Mouse (Mus musculus): ENCODE measurements around the gene Serpine2. TPM values are rescaled to one million over a fixed set of nuclear protein-coding genes. Genes with fewer than 3 reads are reported as not detected.

Gene Serpine2
- polyA plus RNA-seq, 1 experiment from 2014 or later = 304 TPM

DNA sequence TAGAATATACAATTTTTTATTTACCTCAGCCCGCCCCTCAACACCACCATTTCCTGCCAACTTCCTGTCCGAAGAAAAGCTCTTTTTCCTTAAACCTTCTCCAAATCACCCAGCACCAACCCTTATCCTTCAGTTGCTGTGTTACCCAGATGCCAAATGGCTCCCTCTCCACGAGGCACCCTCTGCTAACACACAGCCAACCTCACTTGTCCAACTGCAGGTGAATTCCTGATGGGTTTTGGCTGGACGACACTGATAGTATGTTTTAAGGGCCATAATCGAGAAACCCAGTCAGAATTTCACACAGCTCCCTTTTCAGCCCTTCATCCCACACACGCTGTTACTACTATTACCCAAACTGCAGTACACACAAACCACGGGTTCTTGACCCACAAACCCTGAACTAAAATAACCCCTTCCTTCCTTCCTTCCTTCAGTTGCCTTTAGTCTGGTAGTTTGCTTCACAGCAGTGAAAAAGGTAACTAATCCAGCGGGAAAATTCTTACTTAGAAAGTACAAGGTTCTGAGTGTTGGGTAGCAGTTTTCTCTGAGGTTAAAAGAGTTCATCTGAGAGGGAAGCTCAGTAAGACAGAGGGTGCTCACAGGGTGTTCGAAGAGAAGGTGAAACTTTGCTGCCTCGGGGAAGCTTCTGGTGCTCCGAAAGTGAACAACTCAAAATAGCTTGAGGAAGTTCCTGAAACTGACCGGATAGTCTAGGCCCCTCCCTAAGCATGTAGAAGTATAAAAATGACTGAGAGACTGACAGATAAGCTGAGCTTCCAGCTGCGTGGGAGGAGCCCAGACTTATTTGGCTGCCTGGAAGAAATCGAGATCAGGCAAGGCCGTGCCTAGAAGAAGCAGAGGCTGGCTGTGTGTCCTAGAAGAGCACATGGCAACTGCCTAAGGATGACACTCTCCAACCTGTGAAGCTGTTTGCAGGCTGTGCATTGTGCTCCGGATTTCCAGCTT is 98.4 kb downstream of the Serpine2 start:
- no peak; the same call in 1 of the 2 replicates for ATAC-seq (ENCODE audit: low read depth)
- 67% methylated on average over 16 of the region's 16 CpGs for whole genome bisulfite sequencing
- peak overlapping the region; percentile 95 for H3K9ac ChIP-seq

DNA sequence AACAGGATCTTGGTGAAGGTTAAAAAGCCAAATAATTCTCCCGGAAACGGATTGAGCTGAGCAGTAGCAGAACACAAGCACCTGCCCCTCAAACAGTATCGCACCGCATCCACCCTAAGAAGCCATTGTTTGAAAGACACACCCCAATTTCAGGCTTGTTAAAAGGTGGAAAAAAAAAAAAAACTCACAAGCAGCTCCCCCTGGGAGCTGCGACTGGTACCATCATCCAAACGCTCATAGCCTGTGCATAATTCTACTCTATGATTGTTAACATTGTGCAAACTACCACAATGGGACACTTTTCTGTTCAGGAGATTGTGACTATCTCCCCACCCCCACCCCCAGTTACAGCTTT is 99.1 kb downstream of the Serpine2 start:
- Histone ChIP-seq H3K9me3 (no peaks in the 10 kb centered on the region), H3K4me1 (replicated peaks) (peaks cover 49% of the 10 kb centered on the region), H3K36me3 (no peaks in the 10 kb centered on the region), H3K4me3 (peak overlapping the region; percentile 87), H3K4me2 (peak overlapping the region; percentile 93), H3K27me3 (no peaks in the 10 kb centered on the region), H3K27ac (replicated peaks) (peak overlapping the region; percentile 39), H3K9ac (peak overlapping the region; percentile 95)
- WGBS = 2% methylated on average over 6 of the region's 6 CpGs
- ATAC-seq (ENCODE audit: low read depth) = peak; percentile 36

More for the DNA sequence above, 98.4 kb downstream of the Serpine2 start:
- peak overlapping the region; percentile 93 for H3K4me2 ChIP-seq
- no peaks in the 10 kb centered on the region for H3K27me3 ChIP-seq
- peaks cover 43% of the 10 kb centered on the region for H3K4me1 ChIP-seq (replicated peaks)
- H3K4me3 ChIP-seq = peak overlapping the region; percentile 87
- no peaks in the 10 kb centered on the region for H3K36me3 ChIP-seq
- no peaks in the 10 kb centered on the region for H3K9me3 ChIP-seq
- H3K27ac ChIP-seq (replicated peaks) = peak overlapping the region; percentile 39; the same call in 1 of the 2 replicates

DNA sequence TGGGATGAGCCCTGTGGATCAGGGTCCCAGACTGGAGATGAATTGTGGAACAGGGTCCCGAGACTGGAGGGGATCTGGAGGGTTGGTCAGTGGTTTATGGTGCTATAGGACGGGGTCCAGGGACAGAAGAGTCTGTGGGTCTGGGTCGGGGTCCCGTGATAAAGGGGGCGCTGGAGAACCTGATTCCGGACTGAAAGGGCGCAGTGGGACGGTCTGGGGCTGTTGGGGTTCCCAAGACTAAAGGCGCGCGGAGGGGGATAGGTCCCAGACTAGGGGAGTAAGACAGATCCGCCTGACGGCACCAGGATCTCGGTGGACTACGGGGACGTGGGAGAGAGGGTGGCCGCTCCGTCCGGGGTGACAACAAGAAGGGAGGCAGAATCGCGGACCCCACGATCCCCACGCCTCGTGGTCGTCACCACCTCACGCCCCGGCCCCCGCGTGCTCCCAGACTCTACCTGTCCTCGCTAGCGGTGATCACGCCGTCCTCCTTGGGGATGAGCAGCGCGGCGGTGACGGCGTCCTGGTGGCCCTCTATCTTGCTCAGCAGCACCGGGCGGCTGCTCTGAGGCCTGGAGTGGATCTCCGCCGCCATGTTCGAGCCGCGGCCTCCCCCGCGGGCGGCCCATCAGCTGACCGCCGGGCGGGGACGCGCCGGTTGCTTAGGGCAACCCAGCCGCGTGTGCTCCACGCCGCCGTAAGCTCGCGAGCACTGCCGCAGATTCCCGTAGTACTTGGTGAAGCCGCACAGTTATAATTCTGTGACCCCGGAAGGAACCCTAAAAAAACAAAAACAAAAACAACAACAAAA is 99.7 kb downstream of the Serpine2 start:
- peak overlapping the region; percentile 87 for H3K4me3 ChIP-seq
- H3K4me1 ChIP-seq (replicated peaks) = peaks cover 55% of the 10 kb centered on the region
- peak overlapping the region; percentile 95 for H3K9ac ChIP-seq
- H3K9me3 ChIP-seq = no peaks in the 10 kb centered on the region
- peak overlapping the region; percentile 93 for H3K4me2 ChIP-seq
- H3K36me3 ChIP-seq = no peaks in the 10 kb centered on the region
- peak; percentile 97 for ATAC-seq (ENCODE audit: low read depth)
- H3K27ac ChIP-seq (replicated peaks) = peak overlapping the region; percentile 71
- H3K27me3 ChIP-seq = no peaks in the 10 kb centered on the region
- under 1% methylated on average over 63 of the region's 65 CpGs for WGBS

DNA sequence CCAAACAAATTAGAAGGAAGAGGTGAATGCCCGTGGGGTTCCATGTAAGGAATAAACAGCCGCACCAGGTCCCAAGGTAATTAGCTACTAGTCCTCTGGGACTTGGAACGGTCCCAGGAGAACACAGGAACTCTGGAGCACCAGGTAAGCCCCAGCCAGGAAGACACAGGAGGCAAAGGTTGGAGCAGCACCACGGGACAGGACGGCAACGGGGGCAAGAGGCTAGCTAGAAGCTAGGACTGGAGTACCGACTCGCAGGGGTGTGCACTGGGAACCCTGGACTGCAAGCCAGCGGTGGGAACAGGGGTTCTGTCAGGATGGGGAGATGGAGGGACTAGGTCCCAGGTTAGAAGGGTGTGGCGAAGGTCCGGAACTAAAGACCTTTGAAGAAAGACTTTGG is 100.3 kb downstream of the Serpine2 start:
- Histone ChIP-seq H3K9me3 (no peaks in the 10 kb centered on the region), H3K36me3 (no peaks in the 10 kb centered on the region), H3K4me3 (peak overlapping the region; percentile 87), H3K27me3 (no peaks in the 10 kb centered on the region), H3K4me1 (replicated peaks) (peaks cover 60% of the 10 kb centered on the region), H3K4me2 (peak overlapping the region; percentile 93), H3K27ac (replicated peaks) (no peak overlapping the region), H3K9ac (peak overlapping the region; percentile 95)
- WGBS = 8% methylated on average over 11 of the region's 11 CpGs
- ATAC-seq (ENCODE audit: low read depth) = peak; percentile 29

DNA sequence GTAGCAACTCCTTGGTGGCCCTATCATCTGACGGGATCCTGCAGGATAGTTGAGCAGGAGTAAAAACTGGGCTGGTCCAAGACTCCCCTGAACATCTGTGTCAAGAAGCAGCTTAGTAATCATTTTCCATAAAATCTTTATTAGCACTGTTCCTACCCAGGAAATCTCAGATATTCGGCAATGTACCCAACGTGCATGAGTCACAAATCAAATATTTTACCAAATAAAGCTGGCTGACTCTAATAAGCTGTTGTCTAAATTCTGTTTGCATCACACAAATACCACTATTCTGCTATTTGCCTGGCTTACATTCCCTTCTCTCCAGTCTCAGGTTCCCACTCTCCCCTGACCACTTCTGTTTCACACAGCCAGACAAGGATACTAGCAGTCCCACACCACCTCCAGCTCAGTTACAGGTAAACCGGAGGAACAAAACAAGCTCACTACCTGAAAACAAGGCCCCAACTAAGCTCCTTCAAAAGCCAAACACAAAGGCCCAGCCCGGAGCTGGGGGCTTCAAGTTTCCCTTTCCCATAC is 101.5 kb downstream of the Serpine2 start:
- ATAC-seq (ENCODE audit: low read depth) = no peak
- Histone ChIP-seq H3K36me3 (no peaks in the 10 kb centered on the region), H3K27me3 (no peaks in the 10 kb centered on the region), H3K9me3 (no peaks in the 10 kb centered on the region), H3K9ac (peak overlapping the region; percentile 61), H3K27ac (replicated peaks) (no peak overlapping the region), H3K4me3 (peak overlapping the region; percentile 87), H3K4me1 (replicated peaks) (peaks cover 60% of the 10 kb centered on the region), H3K4me2 (peak overlapping the region; percentile 93)
- 69% methylated on average over 5 of the region's 5 CpGs for WGBS

DNA sequence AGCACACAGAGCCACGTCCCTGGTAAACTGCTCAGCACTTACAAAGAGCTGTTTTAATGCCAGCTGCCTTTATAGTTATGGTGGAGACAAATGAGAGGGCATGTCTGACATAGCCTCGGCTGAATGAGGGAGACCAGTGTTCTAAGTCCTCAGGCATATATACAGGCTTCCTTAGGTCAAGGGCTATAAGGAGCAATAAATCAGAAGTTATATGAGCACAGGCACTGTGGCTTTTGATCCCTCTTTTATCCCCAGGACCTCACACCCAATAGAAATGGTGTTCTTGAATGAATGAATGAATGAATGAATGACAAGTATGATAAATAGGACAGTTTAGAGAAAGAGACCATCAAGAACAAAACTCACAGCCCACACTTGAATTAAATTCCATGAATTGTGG is 102.0 kb downstream of the Serpine2 start:
- ATAC-seq (ENCODE audit: low read depth) = no peak
- Histone ChIP-seq H3K4me3 (no peak overlapping the region), H3K36me3 (no peaks in the 10 kb centered on the region), H3K9ac (peak overlapping the region; percentile 61), H3K27me3 (no peaks in the 10 kb centered on the region), H3K27ac (replicated peaks) (no peak overlapping the region; the same call in 1 of the 2 replicates), H3K9me3 (no peaks in the 10 kb centered on the region), H3K4me2 (peak overlapping the region; percentile 93), H3K4me1 (replicated peaks) (peaks cover 60% of the 10 kb centered on the region)
- 18% methylated on average over 2 of the region's 2 CpGs for WGBS

DNA sequence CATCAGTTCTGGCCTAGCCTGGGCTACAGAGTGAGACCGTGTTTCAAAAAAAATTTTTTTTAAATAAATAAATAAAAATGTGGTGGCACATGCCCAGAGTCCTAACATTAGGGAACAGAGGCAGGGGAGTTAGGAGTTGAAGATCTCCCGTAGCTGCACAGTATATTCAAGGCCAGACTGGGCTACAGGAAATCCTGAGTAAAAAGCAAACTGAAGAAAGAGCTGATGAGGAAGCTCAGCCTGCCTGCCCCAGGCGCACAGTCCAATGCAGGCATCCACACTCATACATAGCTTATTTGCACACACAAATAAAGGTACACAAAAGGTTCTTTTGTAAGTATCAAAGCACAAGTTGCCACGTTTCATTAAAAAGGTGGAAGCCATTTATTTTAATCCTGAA is 103.4 kb downstream of the Serpine2 start:
- no peak overlapping the region for H3K4me2 ChIP-seq
- H3K4me1 ChIP-seq (replicated peaks) = peaks cover 58% of the 10 kb centered on the region
- no peak overlapping the region for H3K27ac ChIP-seq (replicated peaks)
- no peaks in the 10 kb centered on the region for H3K9me3 ChIP-seq
- WGBS = 79% methylated on average over 4 of the region's 4 CpGs
- no peak for ATAC-seq (ENCODE audit: low read depth)
- no peak overlapping the region for H3K4me3 ChIP-seq
- no peak overlapping the region for H3K9ac ChIP-seq
- no peaks in the 10 kb centered on the region for H3K27me3 ChIP-seq
- no peaks in the 10 kb centered on the region for H3K36me3 ChIP-seq

DNA sequence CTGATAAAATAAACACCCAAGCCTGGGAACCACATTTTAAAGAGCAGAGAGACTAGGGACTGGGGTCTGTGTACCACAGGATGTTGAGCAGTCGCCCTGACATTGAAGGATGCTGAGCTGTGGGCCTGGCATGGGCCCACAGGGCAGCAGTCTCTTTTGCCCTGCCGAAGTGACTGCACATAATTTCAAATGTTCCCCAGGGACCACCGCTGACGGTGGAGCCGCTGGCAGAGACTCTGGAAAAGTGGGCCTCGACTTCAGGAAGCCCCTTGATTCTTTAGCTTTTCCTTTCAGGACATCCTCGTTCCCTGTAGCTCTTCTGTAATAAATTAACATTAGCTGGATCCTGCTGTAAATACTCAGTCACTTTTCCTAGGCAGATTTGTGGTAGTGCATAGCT is 103.8 kb downstream of the Serpine2 start:
- no peak for ATAC-seq (ENCODE audit: low read depth)
- Histone ChIP-seq H3K9ac (no peak overlapping the region), H3K4me2 (no peak overlapping the region), H3K4me3 (no peak overlapping the region), H3K9me3 (no peaks in the 10 kb centered on the region), H3K27ac (replicated peaks) (no peak overlapping the region), H3K4me1 (replicated peaks) (peaks cover 54% of the 10 kb centered on the region), H3K36me3 (peaks cover 2% of the 10 kb centered on the region; the same call in 1 of the 2 replicates), H3K27me3 (no peaks in the 10 kb centered on the region)
- 34% methylated on average over 7 of the region's 7 CpGs for whole genome bisulfite sequencing

DNA sequence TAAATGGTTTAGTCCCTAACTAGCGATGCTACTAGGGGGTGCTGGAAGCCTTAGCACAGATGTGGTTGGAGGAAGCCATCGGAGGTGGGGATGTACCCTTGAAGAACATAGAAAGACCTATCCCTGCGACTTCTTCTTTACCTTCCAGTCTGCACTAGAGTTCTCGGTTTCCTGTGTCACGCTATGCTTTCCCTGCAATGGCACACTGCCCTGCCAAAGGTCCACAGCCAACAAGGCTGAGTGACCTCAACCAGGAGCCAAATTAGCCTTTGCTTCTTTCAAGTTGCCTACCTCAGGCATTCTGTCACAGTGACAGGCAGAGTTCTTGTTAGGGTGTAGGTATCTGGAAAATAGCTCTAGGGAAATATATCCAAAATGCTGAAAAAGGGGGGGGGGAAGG is 104.6 kb downstream of the Serpine2 start:
- ATAC-seq (ENCODE audit: low read depth) = no peak
- no peaks in the 10 kb centered on the region for H3K27me3 ChIP-seq
- no peak overlapping the region for H3K4me3 ChIP-seq
- H3K4me2 ChIP-seq = no peak overlapping the region
- 91% methylated on average over 5 of the region's 5 CpGs for WGBS
- no peak overlapping the region for H3K9ac ChIP-seq
- peaks cover 9% of the 10 kb centered on the region for H3K36me3 ChIP-seq
- H3K27ac ChIP-seq (replicated peaks) = no peak overlapping the region
- H3K9me3 ChIP-seq = no peaks in the 10 kb centered on the region; the same call in 1 of the 2 replicates
- H3K4me1 ChIP-seq (replicated peaks) = peaks cover 51% of the 10 kb centered on the region

DNA sequence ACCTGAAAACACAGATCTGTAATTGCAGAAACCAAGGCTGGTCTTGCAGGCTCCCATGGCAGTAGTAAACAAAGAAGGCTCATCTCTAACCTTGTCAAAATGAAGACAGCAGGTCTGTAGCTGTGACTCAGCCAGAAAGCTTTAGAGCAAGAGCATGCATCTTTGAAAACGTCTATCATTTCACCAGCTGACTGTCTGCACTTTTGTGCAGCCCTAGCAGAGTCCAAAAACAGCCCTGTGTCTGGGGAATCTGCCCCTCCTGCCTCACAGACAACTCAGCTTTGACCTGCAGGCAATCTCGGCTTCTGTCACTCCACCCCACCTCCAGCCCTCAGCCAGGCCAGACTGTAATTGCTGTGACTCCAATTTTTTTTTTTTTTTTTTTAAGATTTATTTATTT is 105.6 kb downstream of the Serpine2 start:
- ATAC-seq (ENCODE audit: low read depth) = no peak
- peaks cover 45% of the 10 kb centered on the region for H3K4me1 ChIP-seq (replicated peaks)
- no peak overlapping the region for H3K4me3 ChIP-seq
- H3K27ac ChIP-seq (replicated peaks) = no peak overlapping the region
- peaks cover 3% of the 10 kb centered on the region; the same call in 1 of the 2 replicates for H3K9me3 ChIP-seq
- H3K27me3 ChIP-seq = no peaks in the 10 kb centered on the region
- H3K9ac ChIP-seq = no peak overlapping the region
- H3K36me3 ChIP-seq = peaks cover 13% of the 10 kb centered on the region
- no peak overlapping the region for H3K4me2 ChIP-seq
- 74% methylated on average over 2 of the region's 2 CpGs for WGBS

DNA sequence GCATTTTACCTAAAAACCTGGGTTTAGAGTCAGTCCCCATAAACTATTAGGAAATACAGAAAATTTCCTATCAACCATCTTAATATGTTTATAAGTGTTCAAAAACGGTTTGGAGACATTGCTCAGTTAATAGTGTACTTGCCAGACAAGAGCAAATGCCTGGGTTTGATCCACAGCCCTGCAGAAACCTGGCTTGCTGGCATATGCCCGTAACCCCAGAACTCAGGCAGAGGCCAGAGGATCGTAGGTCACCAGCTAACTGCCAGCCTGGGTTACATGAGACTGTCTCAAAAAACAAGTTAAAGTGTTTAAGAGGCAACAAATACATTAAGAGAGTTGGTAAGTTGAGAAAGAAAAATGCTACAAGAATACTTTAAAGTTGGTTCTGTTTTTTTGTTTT is 106.0 kb downstream of the Serpine2 start:
- Histone ChIP-seq H3K4me1 (replicated peaks) (peaks cover 41% of the 10 kb centered on the region), H3K9ac (no peak overlapping the region), H3K27me3 (no peaks in the 10 kb centered on the region), H3K27ac (replicated peaks) (no peak overlapping the region), H3K9me3 (peaks cover 4% of the 10 kb centered on the region; the same call in 1 of the 2 replicates), H3K4me3 (no peak overlapping the region), H3K4me2 (no peak overlapping the region), H3K36me3 (peaks cover 15% of the 10 kb centered on the region)
- WGBS = 84% methylated on average over 3 of the region's 3 CpGs
- no peak for ATAC-seq (ENCODE audit: low read depth)

DNA sequence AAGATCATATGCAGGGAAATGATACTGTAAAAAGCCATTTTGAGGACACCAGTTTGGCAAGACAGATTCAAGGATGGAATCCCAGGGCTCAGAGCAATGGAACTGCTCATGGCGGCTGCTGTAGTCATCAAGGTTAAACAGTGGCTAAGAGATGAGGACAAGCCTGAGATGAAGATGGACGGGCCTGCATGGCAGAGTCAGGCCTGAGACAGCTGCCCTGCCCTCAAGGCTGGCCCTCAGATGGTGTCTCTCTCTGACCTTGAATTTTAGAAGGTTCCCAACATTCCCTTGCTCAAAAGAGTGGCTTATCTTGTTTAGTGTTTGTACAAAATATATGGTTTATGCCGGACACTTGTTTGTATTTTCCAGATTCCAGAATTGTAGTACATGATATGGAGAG is 107.5 kb downstream of the Serpine2 start:
- no peaks in the 10 kb centered on the region for H3K27me3 ChIP-seq
- H3K9ac ChIP-seq = no peak overlapping the region
- no peak overlapping the region for H3K4me2 ChIP-seq
- no peak overlapping the region for H3K4me3 ChIP-seq
- H3K27ac ChIP-seq (replicated peaks) = no peak overlapping the region
- WGBS = 97% methylated on average over 3 of the region's 3 CpGs
- H3K9me3 ChIP-seq = peaks cover 4% of the 10 kb centered on the region; the same call in 1 of the 2 replicates
- peaks cover 26% of the 10 kb centered on the region for H3K4me1 ChIP-seq (replicated peaks)
- no peak for ATAC-seq (ENCODE audit: low read depth)
- H3K36me3 ChIP-seq = peaks cover 18% of the 10 kb centered on the region

Data from neural tube, embryonic 13.5 days (tissue).